Mouse (Mus musculus) testis, postnatal 10 days (tissue): Measurements from ENCODE around the gene Scarb2.

Source experiments
- DNase-seq: peaks from one replicate; pipeline ENCODE4 v3.0.0; 2021; ENCODE audit warnings: low spot score

The Scarb2 gene

DNA sequence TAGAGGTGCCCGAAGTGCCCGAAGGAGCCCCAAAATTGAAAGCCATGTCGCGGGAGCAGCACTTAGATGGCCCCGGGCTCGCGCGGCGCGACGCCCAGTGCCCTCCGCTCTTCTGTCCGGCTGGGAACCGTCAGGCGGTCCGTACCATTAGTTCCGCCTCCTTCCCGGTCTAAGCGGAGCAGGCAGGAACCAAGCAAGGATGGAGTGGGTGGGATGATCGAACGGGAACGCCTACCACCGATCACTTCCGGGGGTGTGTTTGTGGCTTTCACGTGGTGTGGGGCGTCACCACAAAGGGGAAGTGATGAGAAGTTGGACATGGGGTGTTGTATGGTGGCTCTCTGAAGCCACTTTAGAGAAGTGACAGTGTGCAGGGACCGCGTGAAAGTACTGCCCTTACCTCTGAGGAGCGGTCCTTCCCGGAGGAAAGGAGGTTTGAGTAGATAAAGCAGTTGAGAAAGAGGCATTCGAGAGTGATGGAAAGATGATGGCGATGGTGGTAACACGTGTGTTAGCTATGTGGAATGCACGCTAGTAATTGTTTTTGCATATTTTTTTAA, 71.5 kb downstream of the Scarb2 start, which contains the start of gene Nup54:
Nup54 (minus strand) TSS at position 195 of the 560 bp plus-strand sequence.
- DNase-seq, result peak; percentile 93

DNA sequence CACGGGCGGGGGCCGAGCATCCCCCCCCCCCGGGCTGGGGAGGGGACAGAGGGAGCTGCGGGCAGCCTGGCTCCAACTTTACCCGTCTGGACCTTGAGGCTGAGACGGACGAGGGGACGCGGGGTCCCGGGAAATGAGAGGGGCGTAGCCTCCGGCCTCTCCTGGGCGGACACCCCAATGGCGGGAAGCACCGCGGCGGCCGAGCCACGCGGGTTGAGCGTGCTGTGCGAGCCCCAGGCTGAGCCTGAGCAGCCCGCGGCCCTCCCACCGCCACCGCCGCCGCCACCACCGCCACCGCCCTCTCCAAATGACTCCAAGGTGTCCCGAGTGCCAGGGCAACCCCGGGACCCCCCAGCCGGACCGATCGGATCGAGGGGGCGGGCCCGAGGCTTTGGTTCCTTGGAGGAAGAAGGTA, 72.1 kb downstream of the Scarb2 start:
- no peak for DNase-seq

DNA sequence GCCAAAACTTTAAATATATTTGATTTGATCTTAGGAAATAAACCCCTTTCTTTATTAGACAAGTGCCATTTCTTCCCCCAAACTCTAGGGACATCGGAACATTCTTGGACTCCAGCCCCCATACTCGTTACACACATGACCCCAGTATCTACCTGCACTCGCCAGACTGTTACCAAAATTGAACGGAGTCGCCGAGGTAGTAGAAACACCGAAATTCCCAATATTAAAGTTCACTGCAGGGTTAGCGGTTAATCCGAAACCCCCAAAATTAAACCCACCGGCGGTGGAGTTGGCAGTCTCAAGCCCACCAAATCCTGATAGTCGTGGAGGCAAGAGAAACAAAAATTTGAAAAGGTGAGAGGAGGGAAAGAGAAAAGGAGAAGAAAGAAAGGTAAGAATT, 72.6 kb downstream of the Scarb2 start:
- DNase-seq, result no peak

DNA sequence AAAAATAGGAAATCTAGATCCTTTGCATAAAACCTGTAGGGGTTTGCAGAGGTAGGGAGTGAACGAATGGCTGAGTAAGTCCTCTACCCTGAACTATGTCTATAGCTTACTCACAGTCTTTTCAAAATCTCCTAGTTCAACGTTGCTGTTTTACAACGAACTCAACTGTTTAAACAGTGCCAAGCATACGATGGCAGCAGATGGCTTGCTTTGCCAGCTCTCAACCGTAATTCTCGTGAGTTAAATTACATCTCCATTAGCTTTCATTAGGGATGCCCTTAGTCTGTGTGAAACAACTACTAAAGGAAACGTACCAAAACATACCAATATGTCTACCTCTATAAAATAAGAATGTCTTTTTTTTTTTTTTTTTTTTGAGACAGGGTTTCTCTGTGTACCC, 75.0 kb downstream of the Scarb2 start:
- no peak for DNase-seq

DNA sequence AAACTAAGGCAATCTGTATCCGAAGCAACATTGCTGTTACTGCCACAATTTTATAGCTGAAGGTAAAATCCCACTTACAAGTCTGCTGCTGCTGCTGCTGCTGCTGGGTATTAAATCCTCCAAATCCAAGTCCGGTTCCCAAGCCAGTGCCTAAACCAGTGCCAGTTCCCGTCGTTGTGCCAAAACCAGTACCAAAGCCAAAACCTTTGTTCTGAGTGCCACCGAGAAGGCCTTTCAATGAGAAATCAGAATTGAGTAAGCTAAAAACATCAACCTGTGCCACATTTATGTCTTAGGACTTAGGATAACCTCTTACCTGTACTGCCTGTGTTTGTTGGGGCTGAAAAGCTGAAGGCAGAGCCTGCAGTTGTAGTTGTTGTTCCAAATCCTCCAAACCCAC, 75.9 kb downstream of the Scarb2 start:
- DNase-seq, result no peak

DNA sequence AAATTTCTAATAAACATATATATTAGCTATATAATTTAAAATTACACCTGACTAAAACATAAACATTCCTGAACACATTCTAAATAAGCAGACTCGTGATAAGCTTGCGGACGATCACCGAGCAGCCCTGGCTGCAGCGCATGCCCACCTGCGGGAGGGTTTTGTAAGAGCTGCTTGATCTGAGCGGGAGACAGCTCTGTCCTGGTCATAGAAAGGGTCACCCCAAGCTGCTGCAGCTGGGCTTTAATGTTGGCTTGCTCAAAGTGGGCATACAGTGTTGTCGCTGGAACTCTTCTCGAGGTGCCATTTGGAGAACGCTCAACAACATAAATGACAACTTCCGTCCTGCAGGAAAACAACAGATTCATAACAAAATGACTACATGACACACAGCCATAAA, 82.5 kb downstream of the Scarb2 start:
- DNase-seq, result no peak

DNA sequence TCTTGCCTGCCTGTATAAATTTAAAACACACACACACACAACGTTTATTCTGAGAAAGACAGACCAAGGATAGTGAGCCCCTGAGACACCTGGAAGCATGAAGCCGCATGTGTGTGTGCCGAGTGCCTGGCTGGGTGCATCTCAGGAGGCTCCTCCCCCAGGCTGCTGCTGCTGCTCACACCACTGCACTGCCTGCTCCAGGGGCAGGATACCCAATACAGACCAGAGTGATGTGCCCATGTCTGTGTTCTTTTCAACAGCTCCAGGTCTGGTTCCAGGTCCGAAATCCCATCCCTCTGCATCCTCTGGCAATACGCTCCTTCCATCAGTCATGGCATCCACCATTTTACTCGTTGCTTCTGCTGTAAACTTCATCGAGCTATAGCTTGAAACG, 92.7 kb downstream of the Scarb2 start:
- peak; percentile 30 for DNase-seq

DNA sequence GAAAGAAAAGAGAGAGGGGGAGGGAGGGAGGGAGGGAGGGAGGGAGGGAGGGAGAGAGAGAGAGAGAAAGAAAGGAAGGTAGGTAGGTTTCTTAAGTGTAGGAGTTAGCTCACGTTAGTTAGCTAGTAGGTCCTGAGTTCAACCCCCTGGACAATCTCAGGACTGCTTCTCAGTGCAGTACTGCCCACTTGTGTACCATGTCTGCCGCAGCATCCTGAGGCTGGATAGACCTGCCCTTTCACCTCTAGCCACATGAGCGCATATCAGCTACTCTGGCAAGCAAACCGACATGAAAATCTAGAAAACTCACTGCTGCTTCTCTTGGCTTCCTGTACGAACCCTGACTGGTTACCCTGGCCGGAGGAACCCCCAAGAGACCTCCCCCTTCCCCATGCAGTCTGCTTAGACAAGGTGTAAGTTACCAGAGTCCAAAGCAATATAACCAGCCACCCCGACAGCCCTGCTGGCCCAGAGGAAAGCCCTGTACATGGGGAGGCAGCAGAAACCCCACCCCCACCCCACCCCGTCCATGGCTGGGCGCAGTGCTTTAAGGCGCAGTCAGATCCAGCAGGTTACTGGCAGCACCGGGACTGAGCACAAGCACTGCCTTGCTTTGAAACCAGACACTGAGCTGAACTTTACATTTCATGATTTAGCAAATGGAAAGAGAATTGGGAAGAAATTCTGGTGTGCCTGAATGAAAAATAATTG, 93.2 kb downstream of the Scarb2 start:
- DNase-seq, result peak; percentile 33

DNA sequence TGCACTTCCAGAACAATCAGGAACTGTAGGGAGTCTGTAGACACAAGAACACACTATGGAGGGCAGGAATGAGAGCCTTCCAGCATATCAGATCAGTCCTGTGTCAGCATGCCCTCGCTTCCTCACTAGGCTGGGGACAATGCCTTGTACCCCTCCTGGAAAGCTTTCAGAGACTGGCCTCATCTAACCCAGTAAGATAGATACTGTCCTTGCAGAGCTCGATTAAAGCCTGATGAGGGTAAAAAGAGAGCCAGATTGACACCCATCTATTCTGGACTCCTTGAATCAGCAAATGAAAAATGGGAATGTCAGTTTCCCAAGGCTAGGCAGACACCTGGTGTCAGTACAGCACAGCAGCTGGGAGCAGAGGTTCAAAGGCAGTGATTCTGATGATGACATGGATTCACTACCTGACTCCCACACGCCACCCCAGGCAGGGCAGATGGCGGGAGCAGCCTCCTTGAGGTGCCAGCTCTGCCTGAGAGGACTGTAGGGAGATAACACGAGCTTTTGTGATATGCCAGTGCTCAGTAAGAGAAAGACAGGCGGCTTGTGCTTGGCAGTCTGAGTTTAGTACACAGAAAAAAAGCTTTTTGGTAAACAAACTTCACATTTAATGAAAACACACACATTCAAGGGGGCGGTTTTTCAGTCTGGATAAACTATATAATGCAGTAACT, 95.0 kb downstream of the Scarb2 start:
- DNase-seq, result peak; percentile 36

DNA sequence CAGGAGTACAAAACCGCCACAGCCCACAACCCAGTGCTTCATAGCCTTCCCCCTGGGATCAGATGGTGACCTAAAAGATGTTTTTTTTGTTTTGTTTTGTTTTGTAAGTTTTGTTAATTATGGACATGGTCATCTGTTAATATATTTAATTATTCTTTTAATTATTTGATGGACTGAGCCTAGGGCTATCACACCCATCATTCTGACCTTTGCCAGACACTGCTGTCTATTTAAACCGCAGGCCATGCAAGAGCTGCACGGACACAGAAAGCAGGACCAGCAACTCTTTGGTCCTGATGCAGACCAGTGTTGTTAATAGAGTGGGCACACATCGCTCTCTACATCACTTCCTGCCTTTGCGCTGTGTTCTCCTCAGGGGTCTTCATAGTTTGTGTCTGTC, 96.1 kb downstream of the Scarb2 start:
- DNase-seq, result peak; percentile 23

DNA sequence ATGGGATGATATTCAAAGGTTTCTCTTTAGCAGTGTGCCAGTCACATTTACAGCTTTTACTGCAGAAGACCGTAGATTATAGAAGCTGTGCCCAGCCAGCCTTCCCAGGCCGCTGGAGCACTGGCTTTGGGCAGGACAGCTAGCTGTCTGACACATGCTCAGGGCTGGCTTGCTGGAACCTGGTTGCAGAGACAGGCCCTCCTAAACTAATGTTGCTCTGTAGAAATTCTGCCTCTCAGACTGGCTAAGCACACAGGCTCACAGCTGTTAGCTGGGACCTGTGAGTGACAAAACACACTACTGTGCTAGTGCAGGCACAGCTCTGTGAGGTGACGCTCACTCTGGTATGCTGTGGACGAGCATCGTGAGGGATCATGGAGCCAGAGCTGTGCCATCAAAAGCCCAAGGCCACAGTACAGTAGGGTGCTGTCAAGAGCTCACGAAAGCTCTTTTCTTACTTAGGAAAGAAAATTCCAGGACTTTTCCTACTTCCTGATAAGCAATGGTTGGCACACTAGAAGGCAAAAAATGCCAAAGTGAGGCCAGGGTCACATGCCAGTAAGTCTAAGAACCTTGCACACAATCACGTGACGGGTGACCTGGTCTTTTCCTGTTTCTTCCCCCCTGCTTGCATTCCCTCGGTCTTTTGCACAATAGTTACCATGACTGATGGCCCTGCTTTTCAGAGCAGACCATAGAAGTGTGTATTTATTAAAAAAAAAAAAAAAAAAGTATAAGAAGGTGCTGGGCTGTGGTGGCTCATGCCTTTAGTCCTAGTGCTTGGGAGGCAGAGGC, 97.1 kb downstream of the Scarb2 start:
- peak; percentile 32 for DNase-seq

DNA sequence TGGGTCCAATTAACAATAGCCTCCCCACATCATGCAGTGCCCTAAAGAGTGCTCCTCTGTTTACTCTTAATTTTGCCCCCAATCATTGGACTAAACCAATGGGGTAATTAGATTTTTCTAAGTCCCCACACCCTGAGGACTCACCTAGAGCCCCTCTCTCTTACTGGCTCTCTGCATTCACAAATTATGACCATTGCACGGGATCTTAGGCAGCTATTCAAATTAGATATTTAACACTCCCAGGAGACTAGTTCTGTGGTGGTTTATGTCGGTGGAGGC, 102.3 kb downstream of the Scarb2 start:
- DNase-seq, result no peak

DNA sequence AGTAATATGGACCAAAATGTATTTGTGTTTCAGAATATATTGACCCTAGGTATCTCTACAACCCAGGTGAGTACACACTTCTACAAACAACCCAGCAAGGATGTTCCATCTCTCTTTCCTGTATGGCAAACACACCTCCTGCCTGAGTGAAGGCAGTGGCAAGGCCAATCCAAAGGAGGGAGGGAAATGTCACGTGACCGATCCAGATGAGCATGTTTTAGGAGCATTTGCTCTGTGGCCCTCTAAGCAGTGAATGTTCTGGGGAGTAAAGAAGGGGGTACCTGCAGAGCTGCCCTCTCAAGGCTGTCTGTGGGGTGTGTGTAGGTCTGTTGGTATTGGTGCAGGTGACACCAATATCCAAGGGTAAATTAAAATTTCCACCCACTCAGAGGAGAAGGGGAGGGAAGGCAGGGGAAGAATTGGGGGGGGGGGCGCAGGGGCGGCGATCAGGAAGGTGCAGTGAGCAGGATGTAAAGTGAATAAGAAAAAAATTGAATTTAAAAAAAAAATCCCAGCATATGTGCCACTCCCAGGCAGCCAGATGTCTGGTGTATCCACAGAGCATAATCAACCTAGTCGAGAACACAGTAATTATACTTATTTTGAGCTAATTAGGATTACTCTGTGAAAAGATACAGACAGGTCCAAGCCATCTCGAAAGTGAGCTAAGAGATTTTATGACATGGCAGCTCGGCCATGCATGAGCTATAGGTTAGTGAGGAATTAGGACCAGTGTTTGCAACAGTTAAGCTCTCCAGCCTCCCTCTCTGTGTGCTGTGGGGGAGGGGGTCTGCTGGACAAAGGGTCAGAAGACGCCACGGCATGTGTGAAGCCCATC, 102.9 kb downstream of the Scarb2 start:
- no peak for DNase-seq

DNA sequence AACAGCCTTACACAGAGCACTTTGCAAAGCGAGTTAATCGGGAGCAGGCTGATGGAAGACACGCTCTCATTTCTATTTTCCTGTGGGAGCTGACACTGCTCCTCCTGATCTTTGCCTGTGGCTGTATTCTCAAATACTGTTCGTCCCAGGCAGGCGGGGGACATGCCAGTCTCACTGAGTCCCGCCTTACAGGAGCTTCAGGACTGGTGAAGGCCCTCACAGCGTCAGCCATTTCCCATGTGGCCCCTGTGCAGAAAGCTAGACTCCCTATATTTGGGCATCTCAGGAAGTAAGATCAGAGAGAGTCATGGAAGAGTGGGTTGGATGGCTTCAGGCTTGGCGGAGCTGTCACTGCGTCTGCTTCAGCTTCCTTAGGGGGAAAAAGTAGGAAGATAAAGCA, 103.8 kb downstream of the Scarb2 start:
- no peak for DNase-seq

DNA sequence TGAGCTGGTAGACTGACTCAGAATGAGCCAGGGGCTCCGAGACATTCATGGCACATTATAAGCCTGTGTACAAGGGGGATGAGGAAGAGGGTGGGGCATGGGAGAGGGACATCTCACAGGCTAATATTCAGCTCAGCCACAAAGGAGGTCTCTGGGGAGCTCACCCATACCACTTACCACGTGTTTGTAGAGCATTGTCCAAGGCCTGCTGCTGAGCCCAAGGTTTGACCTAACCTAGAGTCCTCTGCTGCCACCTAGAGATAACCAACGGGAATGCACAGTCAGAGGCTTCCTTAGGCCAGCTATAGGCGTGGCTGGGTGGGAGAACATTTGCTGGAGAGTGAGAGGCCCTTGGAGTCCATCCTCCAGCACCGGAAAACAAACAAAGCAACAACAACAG, 108.5 kb downstream of the Scarb2 start:
- DNase-seq, result peak; percentile 87

DNA sequence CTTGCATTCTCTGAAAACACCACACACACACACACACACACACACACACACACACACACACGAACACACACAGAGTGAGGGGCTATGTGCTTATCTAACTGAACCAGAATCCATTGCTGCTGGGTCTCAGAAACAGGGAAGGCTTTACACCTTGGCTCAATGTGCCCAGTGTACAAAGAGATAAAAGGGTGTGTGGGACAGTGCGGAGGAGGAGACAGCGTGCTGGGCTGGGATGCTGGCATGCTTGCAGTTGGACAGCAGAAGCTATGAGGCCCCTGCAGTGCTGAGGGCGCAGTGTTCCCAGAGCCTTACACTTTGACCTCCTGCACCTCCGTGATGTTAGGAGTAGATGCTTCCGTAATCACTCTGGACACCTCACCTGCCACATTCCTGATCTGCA, 110.2 kb downstream of the Scarb2 start:
- peak; percentile 69 for DNase-seq

DNA sequence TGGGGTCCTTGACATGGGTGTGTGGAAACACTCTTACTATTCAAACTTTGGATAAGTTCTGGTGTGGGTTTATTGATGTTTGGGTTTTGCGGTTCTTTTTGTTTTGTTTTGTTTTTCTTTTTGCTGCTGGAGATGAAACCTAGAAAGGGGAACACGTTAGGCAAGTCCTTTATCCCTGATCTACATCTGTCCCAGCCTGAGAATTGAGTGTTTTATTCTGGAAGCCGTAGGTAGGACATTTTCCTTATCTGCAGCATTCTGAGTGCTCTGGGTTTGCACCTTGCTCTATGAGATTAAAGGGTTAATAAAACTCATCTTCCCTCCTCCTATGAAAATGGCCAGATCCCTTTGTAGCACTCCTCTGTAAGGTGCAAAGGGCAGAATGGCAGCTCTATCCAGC, 110.9 kb downstream of the Scarb2 start:
- DNase-seq, result no peak

DNA sequence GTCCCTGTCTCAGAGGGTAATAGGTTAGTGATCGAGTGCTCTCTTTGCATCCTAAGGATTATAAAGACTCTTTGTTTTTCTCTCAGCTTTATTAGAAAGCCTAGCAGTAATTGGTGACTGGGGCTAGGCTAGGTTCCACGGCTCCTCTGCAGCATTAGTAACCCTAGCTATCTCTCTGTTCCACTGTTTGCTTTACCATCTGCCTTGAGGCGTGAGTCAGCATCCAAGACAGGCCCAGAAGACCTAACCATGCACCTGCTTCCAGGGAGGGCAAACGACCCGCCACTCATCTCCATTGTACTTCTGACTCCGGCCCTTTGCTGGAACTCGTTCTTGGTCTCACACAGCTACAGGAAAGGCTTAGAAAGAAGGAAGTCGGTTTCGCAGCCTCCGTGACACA, 112.8 kb downstream of the Scarb2 start:
- DNase-seq, result no peak

DNA sequence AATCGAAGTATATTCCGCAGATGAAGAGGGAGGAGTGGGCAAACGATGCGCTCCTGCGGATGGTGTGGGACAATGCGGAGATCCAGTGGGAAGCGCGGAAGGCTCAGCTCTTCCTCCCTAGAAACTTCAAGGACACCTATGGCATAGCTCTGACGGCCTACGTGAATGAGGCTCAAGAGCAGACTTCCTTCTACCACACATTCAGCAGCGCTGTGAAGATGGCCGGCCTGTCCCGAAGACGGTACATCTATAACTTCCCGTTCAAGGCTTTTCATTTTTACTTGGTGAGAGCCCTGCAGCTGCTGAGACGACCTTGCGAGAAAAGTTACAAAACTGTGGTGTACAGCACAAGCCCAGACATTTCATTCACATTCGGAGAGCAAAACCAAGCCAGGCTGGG, 114.1 kb downstream of the Scarb2 start:
- DNase-seq, result no peak
